Mouse (Mus musculus) lung, adult 2 months (tissue): Measurements from ENCODE around the gene Mamld1.

Source experiments
- CTCF ChIP-seq: fragments of 200-500 bp; IDR thresholded peaks from 2 replicates; pipeline ENCODE4 v1.5.1; 2011; ENCODE audit warnings: mild to moderate bottlenecking, low read length, control low read depth; ENCODE audit not compliant: insufficient read depth
- POLR2A ChIP-seq: fragments of 200-500 bp; IDR thresholded peaks from 2 replicates; pipeline ENCODE4 v1.6.1; 2011; ENCODE audit warnings: low read depth, mild to moderate bottlenecking, control low read depth, low read length, borderline replicate concordance; ENCODE audit errors: extremely low read depth

GRCm38 (mm10) chrX:71149441-71150050 lies 99.5 kb downstream of the Mamld1 start:
- TF ChIP-seq CTCF (no peak), POLR2A (no peak)
